Mouse (Mus musculus): Measurements from ENCODE around the gene Gab2.

Gab2 gene

GRCm38 (mm10) chr7:97081242-97081958 lies at the start of gene Gab2:
TSS of gene Gab2 (plus strand) at chr7:97081586.
- in situ Hi-C loops (cut with MboI, MseI): loop anchor here (25.0 kb wide), 1 partner anchor 206 kb away; no protein-coding TSS in a partner anchor

GRCm38 (mm10) chr7:97032412-97032811 lies 49.0 kb upstream of the Gab2 start:
- in situ Hi-C loops (cut with MboI, MseI): no loop called here

- in situ Hi-C loops (cut with MboI, MseI): no loop called here
These were observed 41.7 kb upstream of the Gab2 start for GRCm38 (mm10) chr7:97039641-97040040.

- in situ Hi-C loops (cut with MboI, MseI): no loop called here
These were observed 39.4 kb upstream of the Gab2 start for GRCm38 (mm10) chr7:97041868-97042449.

GRCm38 (mm10) chr7:97042981-97043380 lies 38.4 kb upstream of the Gab2 start:
- in situ Hi-C loops (cut with MboI, MseI): no loop called here

GRCm38 (mm10) chr7:97060966-97061365 lies 20.4 kb upstream of the Gab2 start:
- in situ Hi-C loops (cut with MboI, MseI): no loop called here

GRCm38 (mm10) chr7:97071512-97071911 lies 9.9 kb upstream of the Gab2 start:
- in situ Hi-C loops (cut with MboI, MseI): loop anchor here (10.0 kb wide), 1 partner anchor 407 kb away; no protein-coding TSS in a partner anchor

- in situ Hi-C loops (cut with MboI, MseI): loop anchor here (10.0 kb wide), 1 partner anchor 407 kb away; no protein-coding TSS in a partner anchor
These were observed 9.3 kb upstream of the Gab2 start for GRCm38 (mm10) chr7:97072061-97072460.

- in situ Hi-C loops (cut with MboI, MseI): loop anchor here (10.0 to 25.0 kb wide), 2 partner anchors 212 to 410 kb away; no protein-coding TSS in a partner anchor
These were observed 6.4 kb upstream of the Gab2 start for GRCm38 (mm10) chr7:97074974-97075373.

- in situ Hi-C loops (cut with MboI, MseI): loop anchor here (10.0 to 25.0 kb wide), 2 partner anchors 210 to 412 kb away; no protein-coding TSS in a partner anchor
These were observed 4.4 kb upstream of the Gab2 start for GRCm38 (mm10) chr7:97076977-97077376.

- in situ Hi-C loops (cut with MboI, MseI): loop anchor here (10.0 to 25.0 kb wide), 2 partner anchors 209 to 414 kb away; no protein-coding TSS in a partner anchor
These were observed 2.7 kb upstream of the Gab2 start for GRCm38 (mm10) chr7:97078685-97079084.

- in situ Hi-C loops (cut with MboI, MseI): loop anchor here (10.0 to 25.0 kb wide), 2 partner anchors 208 to 414 kb away; no protein-coding TSS in a partner anchor
These were observed 2.2 kb upstream of the Gab2 start for GRCm38 (mm10) chr7:97079145-97079544.

GRCm38 (mm10) chr7:97079651-97080365 lies 1.6 kb upstream of the Gab2 start:
- in situ Hi-C loops (cut with MboI, MseI): loop anchor here (10.0 to 25.0 kb wide), 2 partner anchors 207 to 415 kb away; no protein-coding TSS in a partner anchor

GRCm38 (mm10) chr7:97080621-97081241 lies 655 bp upstream of the Gab2 start:
- in situ Hi-C loops (cut with MboI, MseI): loop anchor here (25.0 kb wide), 1 partner anchor 207 kb away; no protein-coding TSS in a partner anchor

GRCm38 (mm10) chr7:97081959-97082218 lies 503 bp downstream of the Gab2 start:
- in situ Hi-C loops (cut with MboI, MseI): loop anchor here (25.0 kb wide), 1 partner anchor 205 kb away; no protein-coding TSS in a partner anchor

- in situ Hi-C loops (cut with MboI, MseI): loop anchor here (25.0 kb wide), 1 partner anchor 205 kb away; no protein-coding TSS in a partner anchor
These were observed 1.1 kb downstream of the Gab2 start for GRCm38 (mm10) chr7:97082219-97083101.

GRCm38 (mm10) chr7:97083579-97083978 lies 2.2 kb downstream of the Gab2 start:
- in situ Hi-C loops (cut with MboI, MseI): loop anchor here (25.0 kb wide), 1 partner anchor 204 kb away; no protein-coding TSS in a partner anchor

- in situ Hi-C loops (cut with MboI, MseI): loop anchor here (25.0 kb wide), 1 partner anchor 203 kb away; no protein-coding TSS in a partner anchor
These were observed 2.8 kb downstream of the Gab2 start for GRCm38 (mm10) chr7:97084181-97084580.

- in situ Hi-C loops (cut with MboI, MseI): loop anchor here (25.0 kb wide), 1 partner anchor 202 kb away; no protein-coding TSS in a partner anchor
These were observed 3.9 kb downstream of the Gab2 start for GRCm38 (mm10) chr7:97085291-97085690.

- in situ Hi-C loops (cut with MboI, MseI): loop anchor here (5.0 to 25.0 kb wide), 2 partner anchors 122 to 193 kb away; no protein-coding TSS in a partner anchor
These were observed 12.9 kb downstream of the Gab2 start for GRCm38 (mm10) chr7:97094241-97094640.

Data from T-helper 1 cell (primary cell).